Mouse (Mus musculus): Measurements from ENCODE around the gene Prim1. TPM values are rescaled to one million over a fixed set of nuclear protein-coding genes. Genes with fewer than 3 reads are reported as not detected.
"Not testable (repeated sequence)": the region's sequence is repeated elsewhere in the genome, so short reads cannot be mapped to it uniquely, and the experiment has no call there.

The Prim1 gene
- polyA plus RNA-seq, 1 experiment from 2014 or later, result 71.9 TPM

DNA sequence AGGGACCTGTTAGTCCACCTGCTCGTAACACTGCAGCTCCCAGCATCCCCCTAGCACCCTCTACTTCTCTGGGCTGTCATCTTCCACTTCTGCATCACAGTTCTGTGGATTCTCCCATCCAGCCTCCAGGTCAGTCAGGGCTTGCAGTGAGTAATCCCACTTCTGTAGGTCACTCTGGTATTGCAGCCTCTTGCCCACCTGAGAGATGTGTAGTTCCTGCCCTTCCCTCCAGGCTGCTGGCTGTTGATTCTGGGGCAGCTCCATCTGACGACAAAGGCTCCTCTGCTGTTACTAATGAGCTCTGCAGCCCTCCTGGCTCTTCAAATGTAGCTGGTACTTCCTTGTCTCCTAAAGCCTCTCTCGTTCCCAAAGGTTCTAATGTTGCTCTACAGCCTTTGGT, 24.9 kb downstream of the Prim1 start:
- Histone ChIP-seq H3K4me3 (no peak overlapping the region), H3K36me3 (peaks cover 52% of the 10 kb centered on the region), H3K9me3 (no peaks in the 10 kb centered on the region), H3K27ac (no peak overlapping the region), H3K27me3 (no peaks in the 10 kb centered on the region), H3K9ac (no peak overlapping the region), H3K4me1 (peaks cover 71% of the 10 kb centered on the region), H3K4me2 (no peak overlapping the region)
- no peak for ATAC-seq (ENCODE audit: insufficient number of reproducible peaks, low FRiP score, low TSS enrichment, low read depth)
- WGBS, result 66% methylated on average over 3 of the region's 3 CpGs

DNA sequence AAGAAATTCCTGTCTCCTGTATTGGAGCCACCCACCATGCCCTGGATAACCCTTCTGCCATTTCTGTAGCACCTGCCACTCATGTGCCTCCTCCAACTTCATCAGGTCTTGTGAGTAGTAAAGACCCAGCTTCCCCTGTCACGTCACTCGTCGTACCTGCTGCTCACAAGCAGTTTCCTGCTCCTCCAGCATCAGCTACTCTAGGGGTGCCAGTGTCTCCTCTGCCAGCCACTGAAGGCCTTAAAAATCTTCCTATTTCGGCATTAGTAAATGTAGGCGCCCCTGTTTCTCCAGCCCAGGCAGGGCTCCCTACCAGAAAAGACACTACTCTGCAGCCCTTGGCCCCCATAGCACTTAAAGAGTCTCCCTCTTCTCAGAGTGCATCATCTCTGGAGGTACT, 25.3 kb downstream of the Prim1 start:
- Histone ChIP-seq H3K4me1 (peaks cover 71% of the 10 kb centered on the region), H3K27ac (no peak overlapping the region), H3K9ac (no peak overlapping the region), H3K4me2 (no peak overlapping the region), H3K4me3 (no peak overlapping the region), H3K36me3 (peaks cover 55% of the 10 kb centered on the region), H3K9me3 (no peaks in the 10 kb centered on the region), H3K27me3 (no peaks in the 10 kb centered on the region)
- WGBS, result 85% methylated on average over 5 of the region's 5 CpGs
- ATAC-seq (ENCODE audit: insufficient number of reproducible peaks, low FRiP score, low TSS enrichment, low read depth), result no peak

DNA sequence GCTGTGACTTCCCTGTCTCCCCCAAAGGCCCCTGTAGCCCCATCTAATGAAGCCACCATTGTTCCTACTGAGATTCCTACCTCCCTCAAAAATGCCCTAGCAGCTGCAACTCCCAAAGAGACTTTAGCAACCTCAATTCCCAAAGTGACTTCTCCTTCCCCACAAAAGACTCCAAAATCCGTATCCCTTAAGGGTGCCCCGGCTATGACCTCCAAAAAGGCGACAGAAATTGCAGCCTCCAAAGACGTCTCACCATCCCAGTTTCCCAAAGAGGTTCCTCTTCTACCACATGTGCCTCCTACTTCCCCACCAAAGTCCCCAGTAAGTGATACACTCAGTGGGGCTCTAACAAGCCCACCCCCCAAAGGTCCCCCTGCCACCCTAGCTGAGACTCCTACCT, 26.7 kb downstream of the Prim1 start:
- WGBS, result 75% methylated on average over 4 of the region's 4 CpGs
- ATAC-seq (ENCODE audit: insufficient number of reproducible peaks, low FRiP score, low TSS enrichment, low read depth), result no peak
- Histone ChIP-seq H3K27ac (no peak overlapping the region), H3K27me3 (no peaks in the 10 kb centered on the region), H3K36me3 (peaks cover 68% of the 10 kb centered on the region), H3K9ac (no peak overlapping the region), H3K4me3 (no peak overlapping the region), H3K4me2 (no peak overlapping the region), H3K4me1 (peaks cover 71% of the 10 kb centered on the region), H3K9me3 (no peaks in the 10 kb centered on the region)

DNA sequence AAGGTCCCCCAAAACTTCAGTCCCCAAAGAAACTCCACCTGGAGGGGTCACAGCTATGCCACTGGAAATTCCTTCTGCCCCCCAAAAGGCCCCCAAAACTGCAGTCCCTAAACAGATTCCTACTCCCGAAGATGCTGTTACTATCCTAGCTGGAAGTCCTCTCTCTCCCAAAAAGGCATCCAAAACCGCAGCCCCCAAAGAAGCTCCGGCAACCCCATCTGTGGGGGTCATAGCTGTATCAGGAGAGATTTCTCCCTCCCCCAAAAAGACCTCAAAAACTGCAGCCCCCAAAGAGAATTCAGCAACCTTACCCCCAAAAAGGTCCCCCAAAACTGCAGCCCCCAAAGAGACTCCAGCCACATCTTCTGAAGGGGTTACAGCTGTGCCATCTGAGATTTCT, 27.5 kb downstream of the Prim1 start:
- Histone ChIP-seq H3K9ac (no peak overlapping the region), H3K4me2 (no peak overlapping the region), H3K27ac (0 out of 2 replicates have a peak overlapping the region, but pooled peaks have one; percentile 27), H3K9me3 (no peaks in the 10 kb centered on the region), H3K4me3 (no peak overlapping the region), H3K36me3 (peaks cover 74% of the 10 kb centered on the region), H3K27me3 (no peaks in the 10 kb centered on the region), H3K4me1 (peaks cover 66% of the 10 kb centered on the region)
- 96% methylated on average over 3 of the region's 3 CpGs for WGBS
- no peak for ATAC-seq (ENCODE audit: insufficient number of reproducible peaks, low FRiP score, low TSS enrichment, low read depth)

DNA sequence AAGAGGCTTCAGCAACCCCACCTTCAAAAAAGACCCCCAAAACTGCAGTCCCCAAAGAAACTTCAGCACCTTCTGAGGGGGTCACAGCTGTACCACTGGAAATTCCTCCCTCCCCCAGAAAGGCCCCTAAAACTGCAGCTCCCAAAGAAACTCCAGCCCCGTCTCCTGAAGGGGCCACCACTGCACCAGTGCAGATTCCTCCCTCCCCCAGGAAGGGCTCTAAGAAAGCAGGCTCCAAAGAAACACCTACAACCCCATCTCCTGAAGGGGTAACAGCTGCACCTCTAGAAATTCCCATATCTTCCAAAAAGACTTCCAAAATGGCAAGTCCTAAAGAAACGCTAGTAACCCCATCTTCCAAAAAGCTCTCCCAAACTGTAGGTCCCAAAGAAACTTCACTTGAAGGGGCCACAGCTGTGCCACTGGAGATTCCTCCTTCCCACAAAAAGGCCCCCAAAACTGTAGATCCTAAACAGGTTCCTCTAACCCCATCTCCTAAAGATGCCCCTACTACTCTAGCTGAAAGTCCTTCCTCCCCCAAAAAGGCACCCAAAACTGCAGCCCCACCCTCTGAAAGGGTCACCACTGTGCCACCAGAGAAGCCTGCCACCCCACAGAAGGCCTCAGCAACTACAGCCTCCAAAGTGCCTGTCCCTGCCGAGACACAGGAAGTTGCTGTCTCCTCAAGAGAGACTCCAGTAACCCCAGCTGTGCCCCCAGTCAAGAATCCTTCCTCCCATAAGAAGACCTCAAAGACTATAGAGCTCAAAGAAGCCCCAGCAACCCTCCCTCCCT, 28.3 kb downstream of the Prim1 start:
- ATAC-seq (ENCODE audit: insufficient number of reproducible peaks, low FRiP score, low TSS enrichment, low read depth), result no peak
- Histone ChIP-seq H3K27me3 (no peaks in the 10 kb centered on the region), H3K9ac (0 out of 2 replicates have a peak overlapping the region, but pooled peaks have one; percentile 17), H3K36me3 (peaks cover 79% of the 10 kb centered on the region), H3K4me2 (no peak overlapping the region), H3K4me1 (peaks cover 61% of the 10 kb centered on the region), H3K9me3 (no peaks in the 10 kb centered on the region), H3K27ac (peak overlapping the region; percentile 35; the same call in 1 of the 2 replicates), H3K4me3 (no peak overlapping the region)
- 60% methylated on average over 3 of the region's 3 CpGs for WGBS

DNA sequence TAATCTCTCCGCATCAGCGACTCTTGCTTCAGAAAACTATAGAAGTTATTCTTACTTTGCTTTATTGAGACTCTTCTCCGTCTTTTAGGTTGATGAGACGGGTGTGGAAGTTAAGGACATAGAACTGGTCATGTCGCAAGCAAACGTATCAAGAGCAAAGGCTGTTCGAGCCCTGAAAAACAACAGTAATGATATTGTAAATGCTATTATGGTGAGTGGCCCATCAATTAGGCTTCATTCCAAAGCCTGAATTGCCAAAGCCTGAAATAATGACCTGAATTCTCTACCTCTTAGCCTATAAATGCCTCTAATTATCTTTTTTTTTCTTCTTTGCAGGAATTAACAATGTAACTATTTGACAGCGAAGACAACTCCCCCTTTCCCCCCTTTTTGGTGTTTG, 33.2 kb downstream of the Prim1 start:
- peaks cover 78% of the 10 kb centered on the region for H3K36me3 ChIP-seq
- H3K9ac ChIP-seq, result no peak overlapping the region
- no peak overlapping the region for H3K27ac ChIP-seq
- peaks cover 14% of the 10 kb centered on the region for H3K4me1 ChIP-seq
- H3K9me3 ChIP-seq, result no peaks in the 10 kb centered on the region
- H3K4me3 ChIP-seq, result no peak overlapping the region
- H3K4me2 ChIP-seq, result no peak overlapping the region
- no peak for ATAC-seq (ENCODE audit: insufficient number of reproducible peaks, low FRiP score, low TSS enrichment, low read depth)
- no peaks in the 10 kb centered on the region for H3K27me3 ChIP-seq
- WGBS, result 95% methylated on average over 8 of the region's 8 CpGs

DNA sequence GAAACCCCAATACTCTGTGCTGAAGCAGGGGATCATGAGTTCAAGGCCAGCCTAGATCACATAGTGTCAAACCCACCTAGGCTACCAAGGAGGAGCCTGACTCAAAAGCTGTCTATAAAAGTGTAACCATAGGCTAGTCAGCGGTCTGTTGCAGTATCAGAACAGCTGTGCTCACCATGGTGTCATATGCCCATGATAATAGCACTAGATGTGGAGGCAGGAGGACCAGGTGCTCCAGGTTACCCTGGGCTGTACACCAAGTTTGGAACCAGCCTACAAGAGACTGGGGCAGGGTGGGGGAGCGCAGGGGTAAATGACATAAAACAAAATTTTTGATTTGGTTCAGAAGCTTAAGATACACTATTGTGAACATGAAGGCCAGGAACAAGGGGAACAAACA, 34.8 kb downstream of the Prim1 start:
- Histone ChIP-seq H3K27me3 (no peaks in the 10 kb centered on the region), H3K9ac (no peak overlapping the region), H3K36me3 (peaks cover 67% of the 10 kb centered on the region), H3K4me1 (peaks cover 2% of the 10 kb centered on the region), H3K4me3 (no peak overlapping the region), H3K4me2 (no peak overlapping the region), H3K9me3 (no peaks in the 10 kb centered on the region), H3K27ac (no peak overlapping the region)
- 99% methylated on average over 2 of the region's 2 CpGs for WGBS
- ATAC-seq (ENCODE audit: insufficient number of reproducible peaks, low FRiP score, low TSS enrichment, low read depth), result no peak

DNA sequence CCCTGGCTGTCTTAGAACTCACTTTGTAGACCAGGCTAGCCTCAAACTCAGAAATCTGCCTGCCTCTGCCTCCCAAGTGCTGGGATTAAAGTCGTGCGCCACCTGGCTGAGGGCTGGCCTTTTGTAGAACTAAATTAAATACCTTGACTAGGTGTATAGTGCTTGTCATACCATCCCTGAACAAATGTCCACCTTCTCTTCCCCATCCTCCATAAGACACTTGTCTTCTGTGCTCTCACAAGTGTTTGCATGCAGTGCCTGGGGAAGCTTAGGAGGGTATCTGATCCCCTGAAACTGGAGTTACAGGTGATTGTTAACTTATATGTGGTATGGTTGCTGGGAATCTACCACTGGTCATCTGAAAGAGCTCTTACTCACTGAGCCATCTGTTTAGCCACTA, 35.4 kb downstream of the Prim1 start:
- no peaks in the 10 kb centered on the region for H3K27me3 ChIP-seq
- H3K4me3 ChIP-seq, result no peak overlapping the region
- no peak overlapping the region for H3K9ac ChIP-seq
- no peak for ATAC-seq (ENCODE audit: insufficient number of reproducible peaks, low FRiP score, low TSS enrichment, low read depth)
- H3K9me3 ChIP-seq, result no peaks in the 10 kb centered on the region
- H3K4me2 ChIP-seq, result no peak overlapping the region
- H3K4me1 ChIP-seq, result no peaks in the 10 kb centered on the region
- peaks cover 63% of the 10 kb centered on the region for H3K36me3 ChIP-seq
- no peak overlapping the region for H3K27ac ChIP-seq
- WGBS, result 79% methylated on average over 2 of the region's 2 CpGs

DNA sequence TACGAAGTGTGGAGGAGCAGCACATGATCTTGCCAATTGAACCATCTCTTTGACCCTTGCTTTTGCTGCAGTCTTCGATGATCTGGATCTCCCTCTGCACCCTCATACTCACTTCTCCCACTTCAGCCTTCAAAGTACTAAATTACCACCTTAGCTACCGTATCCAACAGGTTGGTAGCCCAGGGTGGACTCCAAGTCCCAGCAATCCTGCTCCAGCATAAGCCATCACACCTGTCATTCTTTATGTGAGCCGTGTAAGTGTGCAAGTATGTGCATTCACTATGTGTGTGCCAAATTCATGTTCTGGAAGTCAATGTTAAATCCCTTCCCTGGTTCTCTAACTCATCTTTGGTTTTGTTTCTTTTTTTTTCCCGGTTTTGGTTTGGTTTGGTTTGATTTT, 36.6 kb downstream of the Prim1 start:
- Histone ChIP-seq H3K36me3 (peaks cover 51% of the 10 kb centered on the region), H3K4me3 (no peak overlapping the region), H3K9ac (no peak overlapping the region), H3K4me1 (no peaks in the 10 kb centered on the region), H3K27me3 (no peaks in the 10 kb centered on the region), H3K9me3 (no peaks in the 10 kb centered on the region), H3K4me2 (no peak overlapping the region), H3K27ac (no peak overlapping the region)
- ATAC-seq (ENCODE audit: insufficient number of reproducible peaks, low FRiP score, low TSS enrichment, low read depth), result no peak
- 96% methylated on average over 5 of the region's 5 CpGs for WGBS

DNA sequence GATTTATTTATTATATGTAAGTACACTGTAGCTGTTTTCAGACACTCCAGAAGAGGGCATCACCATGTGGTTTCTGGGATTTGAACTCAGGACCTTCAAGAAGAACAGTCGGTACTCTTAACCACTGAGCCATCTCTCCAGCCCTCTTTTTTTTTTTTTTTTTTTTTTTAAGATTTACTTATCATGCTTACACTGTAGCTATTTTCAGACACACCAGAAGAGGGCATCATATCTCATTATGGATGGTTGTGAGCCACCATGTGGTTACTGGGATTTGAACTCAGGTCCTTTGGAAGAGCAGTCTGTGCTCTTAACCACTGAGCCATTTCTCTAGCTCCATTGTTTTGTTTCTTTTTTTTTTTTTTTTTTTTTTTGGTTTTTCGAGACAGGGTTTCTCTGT, 37.2 kb downstream of the Prim1 start:
- not testable (repeated sequence) for H3K4me1 ChIP-seq; H3K27ac ChIP-seq; H3K4me2 ChIP-seq; H3K4me3 ChIP-seq; H3K9ac ChIP-seq; H3K9me3 ChIP-seq; H3K27me3 ChIP-seq; ATAC-seq (ENCODE audit: insufficient number of reproducible peaks, low FRiP score, low TSS enrichment, low read depth)
- H3K36me3 ChIP-seq, result peaks cover 46% of the 10 kb centered on the region
- WGBS, result 85% methylated on average over 1 of the region's 2 CpGs

DNA sequence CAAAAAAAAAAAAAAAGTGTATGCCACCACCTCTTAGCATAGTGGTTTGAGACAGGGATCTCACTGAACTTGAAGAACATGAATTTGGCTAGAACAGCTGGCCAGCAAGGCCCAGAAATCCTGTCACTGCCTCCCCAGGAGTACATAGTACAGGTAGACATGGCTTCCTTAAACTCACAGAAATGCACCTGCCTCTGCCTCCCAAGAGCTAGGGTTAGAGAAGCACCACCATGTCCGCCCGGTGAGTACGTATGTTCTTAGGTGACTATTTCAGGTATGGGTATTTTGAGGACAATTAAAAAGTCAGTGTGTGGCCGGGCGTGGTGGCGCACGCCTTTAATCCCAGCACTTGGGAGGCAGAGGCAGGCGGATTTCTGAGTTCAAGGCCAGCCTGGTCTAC, 38.0 kb downstream of the Prim1 start:
- 92% methylated on average over 8 of the region's 8 CpGs for WGBS
- no peak overlapping the region for H3K9ac ChIP-seq
- H3K4me1 ChIP-seq, result peaks cover 6% of the 10 kb centered on the region

DNA sequence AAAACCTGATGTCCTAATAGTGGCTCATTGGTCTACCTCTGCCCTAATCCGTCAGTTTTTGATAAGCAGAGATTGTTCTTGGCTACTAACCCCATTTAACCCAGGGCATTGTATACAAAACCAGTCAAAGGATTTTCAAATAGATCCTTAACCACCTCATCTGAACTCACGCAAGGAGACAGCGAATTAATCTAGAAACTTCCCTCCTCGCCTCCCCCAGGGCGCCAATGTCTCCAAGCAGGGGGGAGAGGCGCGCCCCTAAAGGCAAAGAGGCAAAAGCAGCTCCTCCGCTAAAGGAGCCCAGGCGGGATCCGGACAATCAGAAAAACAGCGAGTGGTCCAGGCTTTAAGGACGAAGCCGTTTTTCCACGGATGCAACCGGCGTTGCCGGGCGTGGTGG, 43.2 kb downstream of the Prim1 start:
- H3K9ac ChIP-seq, result peak overlapping the region; percentile 82
- WGBS, result under 1% methylated on average over 18 of the region's 18 CpGs
- H3K36me3 ChIP-seq, result no peaks in the 10 kb centered on the region
- H3K4me3 ChIP-seq, result peak overlapping the region; percentile 86
- H3K4me2 ChIP-seq, result peak overlapping the region; percentile 65
- H3K27ac ChIP-seq, result peak overlapping the region; percentile 99
- H3K4me1 ChIP-seq, result peaks cover 19% of the 10 kb centered on the region
- H3K9me3 ChIP-seq, result no peaks in the 10 kb centered on the region
- ATAC-seq (ENCODE audit: insufficient number of reproducible peaks, low FRiP score, low TSS enrichment, low read depth), result peak; percentile 8; the same call in 1 of the 2 replicates
- H3K27me3 ChIP-seq, result no peaks in the 10 kb centered on the region

More for the DNA sequence above, 38.0 kb downstream of the Prim1 start:
- no peak overlapping the region for H3K4me3 ChIP-seq
- no peak overlapping the region for H3K27ac ChIP-seq
- no peak overlapping the region for H3K4me2 ChIP-seq
- H3K9me3 ChIP-seq, result no peaks in the 10 kb centered on the region
- ATAC-seq (ENCODE audit: insufficient number of reproducible peaks, low FRiP score, low TSS enrichment, low read depth), result no peak
- H3K36me3 ChIP-seq, result peaks cover 39% of the 10 kb centered on the region
- H3K27me3 ChIP-seq, result no peaks in the 10 kb centered on the region

Data from limb, embryonic 15.5 days (tissue).